Mouse (Mus musculus): ENCODE data around the gene Pmm2. TPM values are rescaled to one million over a fixed set of nuclear protein-coding genes. Genes with fewer than 3 reads are reported as not detected.

Pmm2 gene
- polyA plus RNA-seq, 1 experiment from 2014 or later = 48.6 TPM

DNA sequence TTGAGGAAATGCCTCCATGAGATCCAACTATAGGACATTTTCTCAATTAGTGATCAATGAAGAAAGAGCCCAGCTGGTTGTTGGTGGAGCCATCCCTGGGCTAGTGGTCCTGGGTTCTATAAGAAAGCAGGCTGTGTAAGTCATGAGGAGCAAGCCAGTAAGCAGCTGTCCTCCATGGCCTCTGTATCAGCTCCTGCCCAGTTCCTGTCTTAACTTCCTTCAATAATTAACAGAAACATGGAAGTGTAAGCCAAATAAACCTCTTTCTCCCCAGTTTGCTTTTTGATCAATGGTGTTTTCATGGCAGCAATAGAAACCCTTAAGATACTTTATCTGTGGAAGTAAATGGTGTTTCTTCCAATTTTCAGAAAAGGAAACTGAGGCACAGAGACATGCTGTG is 35.3 kb downstream of the Pmm2 start:
- H3K36me3 ChIP-seq = peaks cover 6% of the 10 kb centered on the region; the same call in 1 of the 2 replicates
- H3K27me3 ChIP-seq = peaks cover 22% of the 10 kb centered on the region
- H3K9me3 ChIP-seq = no peaks in the 10 kb centered on the region
- H3K4me2 ChIP-seq (replicated peaks) = 0 out of 2 replicates have a peak overlapping the region, but pooled peaks have one; percentile 88
- H3K27ac ChIP-seq (replicated peaks) = no peak overlapping the region
- no peak overlapping the region for H3K9ac ChIP-seq (replicated peaks)
- H3K4me1 ChIP-seq = peaks cover 40% of the 10 kb centered on the region
- no peak for ATAC-seq (ENCODE audit: low FRiP score, low read depth)
- peak overlapping the region; percentile 71; the same call in 1 of the 2 replicates for H3K4me3 ChIP-seq

- no peaks in the 10 kb centered on the region for H3K9me3 ChIP-seq
- no peak for ATAC-seq (ENCODE audit: low FRiP score, low read depth)
- 74% methylated on average over 6 of the region's 6 CpGs for WGBS
These were observed 35.9 kb downstream of the Pmm2 start for GRCm38 (mm10) chr16:8673343-8673742.

DNA sequence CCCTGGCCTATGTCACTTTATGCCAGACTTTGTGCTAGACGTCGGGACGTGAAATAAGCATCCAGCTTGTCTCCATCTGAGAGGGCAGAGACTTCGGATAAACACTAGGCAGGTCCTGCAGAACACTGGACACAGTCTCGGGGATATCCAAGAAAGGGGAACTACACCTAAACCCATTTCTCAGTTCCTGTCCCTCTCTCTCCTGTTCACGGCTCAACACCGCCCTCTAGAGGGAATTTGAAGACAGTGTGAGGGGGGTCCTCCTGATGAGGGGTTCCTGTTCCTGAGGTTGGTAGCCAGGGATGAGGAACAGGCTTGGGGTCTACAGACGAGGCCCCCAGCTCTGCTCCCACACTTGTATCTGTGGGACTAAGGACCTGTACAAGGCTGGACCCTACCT is 36.7 kb downstream of the Pmm2 start:
- 6% methylated on average over 8 of the region's 8 CpGs for whole genome bisulfite sequencing
- no peak overlapping the region for H3K4me3 ChIP-seq

More at GRCm38 (mm10) chr16:8673343-8673742, 35.9 kb downstream of the Pmm2 start:
- Histone ChIP-seq H3K36me3 (peaks cover 6% of the 10 kb centered on the region; the same call in 1 of the 2 replicates), H3K4me2 (replicated peaks) (no peak overlapping the region), H3K27me3 (peaks cover 22% of the 10 kb centered on the region), H3K4me1 (peaks cover 35% of the 10 kb centered on the region), H3K9ac (replicated peaks) (no peak overlapping the region), H3K27ac (replicated peaks) (no peak overlapping the region), H3K4me3 (no peak overlapping the region)

GRCm38 (mm10) chr16:8675559-8675958 is 38.1 kb downstream of the Pmm2 start:
- peaks cover 22% of the 10 kb centered on the region for H3K27me3 ChIP-seq
- ATAC-seq (ENCODE audit: low FRiP score, low read depth) = no peak
- peaks cover 13% of the 10 kb centered on the region for H3K4me1 ChIP-seq
- no peak overlapping the region for H3K4me2 ChIP-seq (replicated peaks)
- 87% methylated on average over 8 of the region's 8 CpGs for WGBS
- H3K9ac ChIP-seq (replicated peaks) = no peak overlapping the region
- no peaks in the 10 kb centered on the region for H3K9me3 ChIP-seq
- no peak overlapping the region for H3K27ac ChIP-seq (replicated peaks)
- no peak overlapping the region for H3K4me3 ChIP-seq
- no peaks in the 10 kb centered on the region for H3K36me3 ChIP-seq

More for the DNA sequence above, 36.7 kb downstream of the Pmm2 start:
- H3K27me3 ChIP-seq = peaks cover 22% of the 10 kb centered on the region
- no peaks in the 10 kb centered on the region for H3K9me3 ChIP-seq
- H3K27ac ChIP-seq (replicated peaks) = no peak overlapping the region
- no peak overlapping the region for H3K4me2 ChIP-seq (replicated peaks)
- H3K36me3 ChIP-seq = peaks cover 1% of the 10 kb centered on the region; the same call in 1 of the 2 replicates
- H3K9ac ChIP-seq (replicated peaks) = no peak overlapping the region
- peaks cover 27% of the 10 kb centered on the region for H3K4me1 ChIP-seq
- no peak for ATAC-seq (ENCODE audit: low FRiP score, low read depth)

- Histone ChIP-seq H3K9me3 (no peaks in the 10 kb centered on the region), H3K4me3 (no peak overlapping the region), H3K27me3 (peaks cover 22% of the 10 kb centered on the region), H3K4me1 (peaks cover 6% of the 10 kb centered on the region), H3K36me3 (no peaks in the 10 kb centered on the region), H3K27ac (replicated peaks) (no peak overlapping the region), H3K9ac (replicated peaks) (no peak overlapping the region), H3K4me2 (replicated peaks) (no peak overlapping the region)
- no peak for ATAC-seq (ENCODE audit: low FRiP score, low read depth)
- WGBS = 73% methylated on average over 2 of the region's 2 CpGs
These were observed 38.8 kb downstream of the Pmm2 start for GRCm38 (mm10) chr16:8676228-8676627.

DNA sequence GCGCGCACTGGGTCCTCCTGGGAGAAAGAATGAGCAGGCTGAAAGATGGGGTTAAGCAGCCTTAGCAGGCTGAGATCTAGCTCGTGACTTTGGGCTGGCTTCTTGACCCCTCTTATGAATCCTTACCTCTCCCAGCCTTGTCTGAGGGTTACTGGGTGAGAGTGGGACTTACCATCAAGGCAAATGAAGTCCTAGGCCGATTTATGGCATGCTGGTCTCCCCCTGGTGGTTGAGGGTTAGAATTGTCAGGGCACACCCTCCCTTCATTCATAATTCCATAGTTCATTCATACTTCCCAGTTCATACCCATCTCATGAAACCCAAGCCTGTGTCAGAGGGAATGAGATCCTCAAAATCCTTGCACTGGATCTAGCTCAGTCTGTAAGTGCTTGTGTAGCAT is 39.3 kb downstream of the Pmm2 start:
- H3K9me3 ChIP-seq = no peaks in the 10 kb centered on the region
- peaks cover 22% of the 10 kb centered on the region for H3K27me3 ChIP-seq
- no peak overlapping the region for H3K9ac ChIP-seq (replicated peaks)
- no peak overlapping the region for H3K27ac ChIP-seq (replicated peaks)
- no peaks in the 10 kb centered on the region for H3K36me3 ChIP-seq
- peaks cover 5% of the 10 kb centered on the region; the same call in 1 of the 2 replicates for H3K4me1 ChIP-seq
- no peak for ATAC-seq (ENCODE audit: low FRiP score, low read depth)
- no peak overlapping the region for H3K4me3 ChIP-seq
- 56% methylated on average over 4 of the region's 4 CpGs for WGBS
- H3K4me2 ChIP-seq (replicated peaks) = no peak overlapping the region

- Histone ChIP-seq H3K36me3 (no peaks in the 10 kb centered on the region), H3K4me1 (peaks cover 5% of the 10 kb centered on the region; the same call in 1 of the 2 replicates), H3K27me3 (peaks cover 17% of the 10 kb centered on the region), H3K4me2 (replicated peaks) (no peak overlapping the region), H3K27ac (replicated peaks) (no peak overlapping the region), H3K9me3 (no peaks in the 10 kb centered on the region), H3K4me3 (no peak overlapping the region), H3K9ac (replicated peaks) (no peak overlapping the region)
- WGBS = 54% methylated on average over 5 of the region's 5 CpGs
- ATAC-seq (ENCODE audit: low FRiP score, low read depth) = no peak
These were observed 40.6 kb downstream of the Pmm2 start for GRCm38 (mm10) chr16:8678035-8678434.

DNA sequence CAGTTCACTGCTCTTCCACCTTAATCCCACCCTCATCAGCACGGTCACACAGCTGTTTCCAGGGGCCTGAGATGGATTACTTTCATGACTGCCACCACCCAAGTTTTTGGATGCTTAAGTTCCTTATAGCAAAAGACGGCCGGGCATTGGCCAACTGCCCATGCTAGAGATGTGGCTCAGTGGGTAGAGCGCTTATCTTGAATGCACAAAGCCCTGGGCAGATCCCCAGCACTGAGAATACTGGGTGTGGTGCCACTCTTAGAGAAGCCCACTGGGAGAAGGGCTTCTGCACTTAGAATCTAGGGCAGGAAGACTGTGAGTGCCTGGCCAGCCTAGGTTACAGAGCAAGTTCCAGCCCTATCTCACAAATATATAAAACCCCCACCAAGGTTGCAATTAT is 41.2 kb downstream of the Pmm2 start:
- no peak for ATAC-seq (ENCODE audit: low FRiP score, low read depth)
- peaks cover 5% of the 10 kb centered on the region; the same call in 1 of the 2 replicates for H3K4me1 ChIP-seq
- WGBS = 87% methylated on average over 4 of the region's 4 CpGs

DNA sequence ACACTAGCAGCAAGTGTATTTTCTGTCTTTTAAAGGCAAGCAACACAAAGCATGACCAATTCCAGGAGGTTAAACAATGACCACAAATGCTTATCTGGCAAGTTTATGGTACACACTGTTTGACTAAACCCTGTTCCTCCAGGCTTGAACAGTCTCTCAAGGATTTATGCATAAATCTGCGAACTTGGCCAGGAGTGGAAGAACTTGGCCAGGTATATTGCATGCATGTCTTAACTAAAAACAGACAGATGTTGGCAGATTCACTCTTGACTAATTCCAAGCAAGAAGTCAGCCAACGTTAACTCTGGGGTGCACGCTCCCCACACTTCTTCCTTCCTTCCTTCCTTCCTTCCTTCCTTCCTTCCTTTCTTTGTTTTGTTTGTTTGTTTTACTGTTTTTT is 42.3 kb downstream of the Pmm2 start:
- no peaks in the 10 kb centered on the region for H3K4me1 ChIP-seq
- no peak overlapping the region for H3K4me3 ChIP-seq
- H3K9me3 ChIP-seq = no peaks in the 10 kb centered on the region
- 0 out of 2 replicates have a peak, but pooled peaks cover 3% of the 10 kb centered on the region for H3K27me3 ChIP-seq
- no peak overlapping the region for H3K4me2 ChIP-seq (replicated peaks)
- H3K9ac ChIP-seq (replicated peaks) = no peak overlapping the region
- no peak for ATAC-seq (ENCODE audit: low FRiP score, low read depth)
- WGBS = 82% methylated on average over 3 of the region's 3 CpGs
- H3K27ac ChIP-seq (replicated peaks) = no peak overlapping the region
- H3K36me3 ChIP-seq = peaks cover 5% of the 10 kb centered on the region; the same call in 1 of the 2 replicates

More for the DNA sequence above, 41.2 kb downstream of the Pmm2 start:
- H3K4me2 ChIP-seq (replicated peaks) = no peak overlapping the region
- H3K27me3 ChIP-seq = peaks cover 11% of the 10 kb centered on the region
- H3K36me3 ChIP-seq = no peaks in the 10 kb centered on the region
- H3K4me3 ChIP-seq = no peak overlapping the region
- no peak overlapping the region for H3K27ac ChIP-seq (replicated peaks)
- no peaks in the 10 kb centered on the region for H3K9me3 ChIP-seq
- H3K9ac ChIP-seq (replicated peaks) = no peak overlapping the region

DNA sequence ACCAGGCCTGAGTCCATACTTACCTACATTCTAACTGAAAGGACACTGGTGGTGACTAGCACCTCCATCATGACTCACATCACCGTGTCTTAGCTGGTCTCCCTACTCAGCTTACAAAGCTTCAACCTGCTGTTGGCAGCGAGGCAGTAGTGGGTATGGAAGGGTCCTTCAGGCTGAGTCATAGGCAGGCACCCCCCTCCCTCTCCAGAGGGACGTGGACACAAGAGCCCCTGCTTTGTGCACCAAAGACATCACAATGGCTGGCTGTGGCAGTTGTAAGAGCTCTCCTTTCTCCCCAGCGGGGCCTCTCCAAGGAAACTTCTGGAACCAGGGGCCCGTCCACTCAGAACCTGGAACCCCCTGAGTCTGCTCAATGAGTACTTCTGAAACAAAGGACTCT is 43.0 kb downstream of the Pmm2 start, which contains the start of gene Gm5767:
TSS of gene Gm5767 (plus strand) at position 301 of the 400 bp plus-strand sequence.
- WGBS = 90% methylated on average over 5 of the region's 5 CpGs
- H3K27me3 ChIP-seq = 0 out of 2 replicates have a peak, but pooled peaks cover 3% of the 10 kb centered on the region
- peaks cover 5% of the 10 kb centered on the region; the same call in 1 of the 2 replicates for H3K36me3 ChIP-seq
- no peak within 1 kb of the TSS for H3K27ac ChIP-seq (replicated peaks)
- no peaks in the 10 kb centered on the region for H3K9me3 ChIP-seq
- H3K4me1 ChIP-seq = no peaks in the 10 kb centered on the region
- no peak within 1 kb of the TSS for H3K4me2 ChIP-seq (replicated peaks)
- ATAC-seq (ENCODE audit: low FRiP score, low read depth) = no peak
- H3K4me3 ChIP-seq = no peak within 1 kb of the TSS
- no peak within 1 kb of the TSS for H3K9ac ChIP-seq (replicated peaks)

DNA sequence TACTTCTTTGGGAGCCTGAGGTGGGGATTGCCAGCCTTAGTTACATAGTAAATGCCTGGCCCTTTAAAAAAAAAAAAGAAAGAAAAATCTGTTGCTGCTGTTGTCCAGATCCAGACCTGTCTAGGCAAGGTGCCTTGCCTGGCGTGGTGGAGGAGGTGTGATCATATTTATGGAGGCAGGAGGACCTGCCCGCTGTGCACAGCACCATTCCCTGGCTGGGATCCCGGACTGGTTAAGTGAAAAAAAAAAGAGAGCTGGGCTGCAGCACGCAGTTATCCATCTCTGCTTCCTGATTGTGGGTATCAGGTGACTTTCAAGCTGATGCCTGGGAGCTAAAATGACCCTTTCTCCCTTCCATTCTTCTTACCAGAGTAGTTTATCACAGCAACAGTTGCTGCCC is 47.6 kb downstream of the Pmm2 start:
- Histone ChIP-seq H3K36me3 (peaks cover 33% of the 10 kb centered on the region), H3K27ac (replicated peaks) (no peak overlapping the region), H3K9ac (replicated peaks) (no peak overlapping the region), H3K4me1 (no peaks in the 10 kb centered on the region), H3K4me3 (no peak overlapping the region), H3K4me2 (replicated peaks) (no peak overlapping the region), H3K9me3 (no peaks in the 10 kb centered on the region), H3K27me3 (no peaks in the 10 kb centered on the region)
- no peak for ATAC-seq (ENCODE audit: low FRiP score, low read depth)
- 79% methylated on average over 4 of the region's 4 CpGs for WGBS

DNA sequence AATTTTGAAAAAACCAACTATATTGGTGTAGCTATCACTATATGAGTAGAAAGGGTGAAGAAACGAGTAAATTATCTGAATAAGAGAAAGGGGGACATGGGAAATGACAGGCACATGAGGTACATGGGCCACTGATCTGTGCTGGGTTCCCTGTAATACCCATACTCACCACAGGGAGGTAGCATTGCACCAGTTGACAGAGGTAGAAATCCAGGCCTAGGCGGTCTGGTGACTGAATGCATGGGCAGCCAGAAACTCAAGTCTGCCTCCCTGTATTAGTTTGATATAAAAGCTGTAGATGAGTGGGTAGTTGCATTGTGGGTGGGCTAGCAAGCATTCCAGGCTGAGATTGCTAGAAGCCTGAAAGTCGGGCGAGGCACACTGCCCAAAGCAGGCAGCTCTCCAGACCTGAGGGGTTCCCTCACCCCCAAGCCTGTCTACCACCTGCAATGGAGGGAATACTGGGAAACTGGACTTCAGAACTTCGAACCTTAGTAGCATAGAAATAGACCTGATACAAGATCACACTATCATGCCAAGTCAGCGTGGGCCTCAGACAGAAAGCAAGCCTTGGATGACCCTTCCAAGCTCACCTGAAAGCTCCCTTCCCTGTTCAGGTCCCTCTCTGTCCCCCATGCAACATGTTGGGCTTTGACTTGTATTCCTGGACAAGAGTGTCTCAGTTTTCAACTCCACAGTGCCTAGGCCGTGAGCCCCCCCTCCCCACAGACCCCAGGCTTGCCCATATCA is 48.8 kb downstream of the Pmm2 start:
- Histone ChIP-seq H3K27ac (replicated peaks) (0 out of 2 replicates have a peak overlapping the region, but pooled peaks have one; percentile 20), H3K9ac (replicated peaks) (no peak overlapping the region)
- 0 out of 2 replicates have a peak, but pooled peaks have one; percentile 42 for ATAC-seq (ENCODE audit: low FRiP score, low read depth)

More for the DNA sequence above, 48.8 kb downstream of the Pmm2 start:
- H3K4me3 ChIP-seq = no peak overlapping the region
- H3K4me2 ChIP-seq (replicated peaks) = no peak overlapping the region
- H3K4me1 ChIP-seq = no peaks in the 10 kb centered on the region
- no peaks in the 10 kb centered on the region for H3K9me3 ChIP-seq
- H3K36me3 ChIP-seq = peaks cover 45% of the 10 kb centered on the region
- 61% methylated on average over 7 of the region's 7 CpGs for WGBS
- H3K27me3 ChIP-seq = no peaks in the 10 kb centered on the region
